Mouse (Mus musculus) monocyte, adult 5-6 weeks (primary cell): ENCODE data around the gene Lrrc59. TPM values are rescaled to one million over a fixed set of nuclear protein-coding genes. Genes with fewer than 3 reads are reported as not detected.
A peak's percentile ranks its signal among the peaks of the same experiment; 100 is the strongest.
"Not testable (repeated sequence)": the region's sequence is repeated elsewhere in the genome, so short reads cannot be mapped to it uniquely, and the experiment has no call there.

ENCODE experiments used
- ATAC-seq: fragments of 153-309, 156-312 bp; replicated peaks from 2 replicates; pipeline ENCODE4 v1.8.0; 2017; ENCODE audit warnings: mild to moderate bottlenecking; ENCODE audit not compliant: low TSS enrichment, insufficient number of reproducible peaks, severe bottlenecking, poor library complexity, low FRiP score
- total RNA-seq: library from RNA; stranded (forward); fragments of 200-1000, 200-491, 200-594 nt; gene quantifications from 3 replicates; pipeline ENCODE4 v1.2.3, GENCODE M21; 2017

Gene Lrrc59
- total RNA-seq, 1 experiment from 2014 or later = 69.2 TPM

GRCm38 (mm10) chr11:94680639-94681038, 51.1 kb downstream of the Lrrc59 start:
- no peak for ATAC-seq

GRCm38 (mm10) chr11:94681640-94682039, 52.1 kb downstream of the Lrrc59 start:
- ATAC-seq = no peak

- ATAC-seq = no peak
Measured at GRCm38 (mm10) chr11:94682427-94682826, 52.9 kb downstream of the Lrrc59 start.

- ATAC-seq = peak; percentile 71; the same call in 1 of the 2 replicates
Measured at GRCm38 (mm10) chr11:94687178-94687577, 57.6 kb downstream of the Lrrc59 start.

- not testable (repeated sequence) for ATAC-seq
Measured at GRCm38 (mm10) chr11:94692502-94692901, 62.9 kb downstream of the Lrrc59 start.

Other genes with a start within 250 kb of the Lrrc59 start
- 0.39 to 1.8 TPM (median 0.64 TPM) in 3 replicates for gene Abcc3, start 236.8 kb upstream of the Lrrc59 start, total RNA-seq
- gene Cacna1g, start 155.6 kb upstream of the Lrrc59 start, total RNA-seq = not detected in 3 replicates
- gene Spata20, start 143.6 kb upstream of the Lrrc59 start, total RNA-seq = 0.67 TPM in 1 of 3 replicates, not detected in the others
- gene Epn3, start 129.8 kb upstream of the Lrrc59 start, total RNA-seq = not detected in 3 replicates
- gene Mycbpap, start 108.0 kb upstream of the Lrrc59 start, total RNA-seq = 0.19 TPM in 1 of 3 replicates, not detected in the others
- gene Rsad1, start 80.5 kb upstream of the Lrrc59 start, total RNA-seq = 1.6 to 4.8 TPM (median 3.1 TPM) in 3 replicates
- gene Chad, start 64.7 kb upstream of the Lrrc59 start, total RNA-seq = not detected in 3 replicates
- 1.8 to 10.8 TPM (median 2.8 TPM) in 3 replicates for gene Acsf2, start 27.9 kb upstream of the Lrrc59 start, total RNA-seq
- 13.2 to 23.6 TPM (median 19.1 TPM) in 3 replicates for gene Mrpl27, start 24.0 kb downstream of the Lrrc59 start, total RNA-seq
- 1.2 TPM in 1 of 3 replicates, not detected in the others for gene Eme1, start 24.2 kb downstream of the Lrrc59 start, total RNA-seq
- 7.1 to 16.8 TPM (median 11.4 TPM) in 3 replicates for gene Xylt2, start 47.7 kb downstream of the Lrrc59 start, total RNA-seq
- gene Gm11541, start 74.7 kb downstream of the Lrrc59 start, total RNA-seq = not detected in 3 replicates
- not detected in 3 replicates for gene Cdc34b, start 112.0 kb downstream of the Lrrc59 start, total RNA-seq
- not detected in 3 replicates for gene Tmem92, start 152.9 kb downstream of the Lrrc59 start, total RNA-seq